Mouse (Mus musculus): ENCODE measurements at regions not wholly inside any gene's neighbourhood (a gene's known extent, or its start where the extent isn't known, plus 50 kb on each side); places are given as distances from the start of the nearest gene placed in this dataset.
A peak's percentile ranks its signal among the peaks of the same experiment; 100 is the strongest.

DNA sequence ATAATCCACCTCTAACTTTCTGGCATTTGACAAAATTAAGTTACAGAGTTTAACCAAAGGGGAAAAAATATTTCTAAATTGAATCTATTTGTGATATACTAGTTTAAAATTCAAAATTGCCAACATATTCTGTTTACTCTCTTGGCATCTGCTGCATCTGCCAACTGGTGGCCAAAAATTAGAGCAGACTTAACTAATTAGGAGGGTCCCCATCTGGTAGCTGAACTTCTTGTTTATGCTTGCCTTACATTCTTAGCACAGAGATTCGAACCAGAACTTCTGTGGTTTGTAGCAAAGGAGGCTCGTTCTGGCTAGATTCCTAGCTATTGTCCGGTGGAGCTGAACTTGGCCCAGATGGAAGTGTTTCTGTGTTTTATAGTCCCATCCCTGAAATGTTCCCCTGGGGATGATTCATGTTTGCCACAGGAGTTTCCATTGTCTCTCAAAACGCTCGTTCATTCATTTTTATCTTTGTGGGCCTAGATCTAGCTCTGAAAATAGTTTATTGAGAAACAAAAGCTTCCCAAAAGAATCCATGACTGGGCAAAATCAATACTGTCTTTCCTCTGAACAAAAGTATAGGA, 3461.5 kb upstream of the Gm7489 start:
- peak; percentile 29 for DNase-seq (ENCODE audit: low spot score)

- no peak for DNase-seq (ENCODE audit: low spot score)
Observed at GRCm38 (mm10) chr15:50449604-50450003, 3435.1 kb upstream of the Gm7489 start.

DNA sequence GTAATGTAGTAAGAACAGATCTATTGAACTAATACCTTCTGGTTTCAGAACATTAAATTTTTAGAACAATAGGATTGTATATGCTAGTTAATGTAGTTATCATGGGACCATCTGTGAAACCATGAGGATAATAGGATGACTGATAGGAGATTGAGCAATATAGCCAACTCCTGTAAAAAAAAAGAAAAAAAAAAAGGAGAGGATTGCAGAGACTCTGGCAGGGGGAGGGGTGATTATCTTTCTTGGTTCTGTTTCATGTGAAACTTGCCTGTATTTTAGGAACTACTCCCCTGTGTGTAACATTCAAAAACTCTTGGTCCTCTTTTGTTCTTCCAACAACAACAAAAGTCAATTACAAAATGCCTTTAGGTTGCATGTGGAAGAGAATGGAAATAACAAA, 3412.1 kb upstream of the Gm7489 start:
- no peak for DNase-seq (ENCODE audit: low spot score)

DNA sequence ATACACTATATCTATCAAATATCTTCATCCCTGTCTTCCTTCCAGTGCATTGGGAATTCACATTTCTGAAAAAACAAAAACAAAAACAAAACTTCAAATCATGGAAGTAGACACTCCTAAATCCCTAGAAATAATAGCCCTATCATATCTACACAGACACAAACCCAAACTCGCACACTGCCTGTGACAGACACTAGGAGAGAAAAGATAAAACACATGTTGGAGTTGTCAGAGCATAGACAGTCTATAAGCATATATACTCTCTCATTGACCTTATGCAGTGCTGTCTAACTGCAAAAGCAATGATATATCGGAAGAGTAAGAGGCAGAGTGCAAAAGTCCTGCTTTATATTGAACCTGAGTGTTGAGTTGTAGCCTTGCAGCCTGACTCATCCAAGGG, 3386.0 kb upstream of the Gm7489 start:
- DNase-seq (ENCODE audit: low spot score) = no peak

- DNase-seq (ENCODE audit: low spot score) = no peak
Observed at GRCm38 (mm10) chr15:50507999-50508624, 3376.6 kb upstream of the Gm7489 start.

GRCm38 (mm10) chr15:50513036-50513435, 3371.7 kb upstream of the Gm7489 start:
- no peak for DNase-seq (ENCODE audit: low spot score)

- no peak for DNase-seq (ENCODE audit: low spot score)
Observed at GRCm38 (mm10) chr15:50524841-50525240, 3359.9 kb upstream of the Gm7489 start.

DNA sequence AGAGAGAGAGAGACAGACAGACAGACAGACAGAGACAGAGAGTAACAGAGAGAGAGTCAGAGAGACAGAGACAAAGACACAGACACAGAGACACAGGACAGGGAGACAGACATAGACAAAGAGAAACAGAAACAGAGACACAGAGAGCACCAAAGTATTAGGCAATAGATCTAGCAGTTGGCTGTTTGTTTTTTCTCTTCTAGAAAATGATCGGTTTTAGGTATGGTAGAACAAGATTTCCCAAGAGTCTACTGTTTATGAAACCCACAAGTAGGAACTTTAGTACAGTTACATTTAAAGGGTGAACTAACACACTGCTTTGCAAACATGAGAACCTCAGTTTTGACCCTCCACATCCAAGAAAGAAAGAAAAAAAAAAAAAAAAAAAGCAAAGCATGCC, 3350.2 kb upstream of the Gm7489 start:
- peak; percentile 54 for DNase-seq (ENCODE audit: low spot score)

GRCm38 (mm10) chr15:50563611-50564010, 3321.1 kb upstream of the Gm7489 start:
- DNase-seq (ENCODE audit: low spot score) = peak; percentile 55

DNA sequence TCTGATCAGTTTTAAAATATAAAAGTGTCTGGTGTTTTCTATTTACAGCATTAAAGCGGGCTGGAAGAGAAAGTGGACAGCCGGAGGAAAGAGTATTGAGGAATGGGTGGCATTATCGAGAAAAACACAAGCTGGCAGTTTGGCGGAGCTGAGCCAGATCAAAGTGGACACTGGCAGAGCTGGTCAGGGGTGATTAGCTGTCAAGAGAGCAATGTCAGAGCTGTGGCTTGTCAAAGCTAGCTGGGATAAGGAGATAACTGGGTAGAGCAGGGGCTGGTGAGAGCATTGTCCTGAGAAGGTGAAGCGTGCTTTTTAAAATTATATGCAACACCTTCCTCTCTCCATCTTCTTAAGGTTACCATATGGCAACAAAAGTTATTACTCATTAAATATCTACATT, 3303.9 kb upstream of the Gm7489 start:
- DNase-seq (ENCODE audit: low spot score) = no peak

DNA sequence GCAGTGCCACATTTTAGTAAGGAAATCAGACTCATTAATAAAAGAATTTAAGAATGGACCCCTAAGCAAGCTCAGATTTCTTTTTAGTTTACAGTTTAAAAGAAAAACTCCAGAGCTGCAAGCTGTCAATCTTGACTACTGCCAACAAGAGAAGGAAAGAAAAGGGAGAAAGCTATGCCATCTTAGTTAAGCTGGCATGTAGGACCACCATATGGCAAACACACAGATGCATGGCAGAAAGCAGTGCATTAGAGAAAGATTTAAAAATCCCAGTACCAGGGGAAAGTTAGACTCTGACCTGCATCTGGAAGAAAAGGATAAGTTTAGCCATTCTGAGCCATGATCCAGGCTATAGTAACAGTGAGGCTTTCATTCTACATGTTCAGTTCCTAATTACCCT, 3300.8 kb upstream of the Gm7489 start:
- no peak for DNase-seq (ENCODE audit: low spot score)

GRCm38 (mm10) chr15:50585496-50585895, 3299.2 kb upstream of the Gm7489 start:
- DNase-seq (ENCODE audit: low spot score) = no peak
